Mouse (Mus musculus): ENCODE measurements around the gene A830031A19Rik. TPM values are rescaled to one million over a fixed set of nuclear protein-coding genes. Genes with fewer than 3 reads are reported as not detected.

A830031A19Rik gene
- polyA plus RNA-seq (2014; fragmentation: Nextera tagmentation; extraction: Ambion mirVana): not detected in 2 replicates

DNA sequence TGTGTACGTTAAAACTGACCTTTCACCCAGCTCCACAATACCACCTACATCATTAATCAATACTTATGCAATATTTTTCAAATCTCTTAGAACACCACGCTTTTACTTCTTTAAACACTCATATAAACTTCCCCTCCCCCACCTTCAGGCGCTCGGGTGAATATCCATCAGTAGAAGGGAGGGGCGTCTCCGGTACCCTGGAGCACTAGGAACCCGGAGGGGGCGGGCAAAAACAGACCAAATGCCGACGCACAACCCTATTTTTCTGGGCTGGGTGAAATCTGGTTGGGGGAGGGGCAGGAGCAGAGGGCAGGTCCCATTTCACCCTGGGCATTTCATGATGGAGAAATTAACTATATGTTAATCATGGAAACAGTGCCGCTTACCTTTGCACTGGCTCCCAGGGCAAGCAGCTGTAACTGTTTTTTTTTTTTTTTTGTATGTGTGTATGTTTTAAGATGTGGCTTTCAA lies at the start of gene A830031A19Rik:
TSS of gene A830031A19Rik (minus strand) at position 421 of the 471 bp plus-strand sequence.
- Histone ChIP-seq H3K4me1 (ENCODE audit: control insufficient read depth in 2 of 2, insufficient read depth in 2 of 2, low read length in 2 of 2) (peaks cover 3 to 10% of the 10 kb centered on the region in 2 experiments; a peak in 3 of 4 replicates), H3K4me3 (ENCODE audit: control insufficient read depth in 1 of 2, insufficient read depth in 1 of 2, low read depth in 1 of 2, low read length in 2 of 2) (peak within 1 kb of the TSS; percentile 65 to 95), H3K4me2 (ENCODE audit: low read length) (peak within 1 kb of the TSS; percentile 96), H3K9me3 (ENCODE audit: control insufficient read depth, low read length) (no peaks in the 10 kb centered on the region), H3K27me3 (ENCODE audit: control insufficient read depth, insufficient read depth, low read length) (peaks cover 26% of the 10 kb centered on the region), H3K27ac (replicated peaks in 1 of 2; ENCODE audit: control insufficient read depth in 1 of 2, insufficient read depth in 1 of 2, low read depth in 2 of 2, low read length in 2 of 2) (peak within 1 kb of the TSS in 1 of 2 experiments; percentile 95; a peak in 1 of 4 replicates), H3K36me3 (ENCODE audit: control insufficient read depth, insufficient read depth, low read length) (no peaks in the 10 kb centered on the region), H3K9ac (ENCODE audit: low read length) (peak within 1 kb of the TSS; percentile 87)
- WGBS: 1% methylated on average over 11 of the region's 11 CpGs
- ATAC-seq (ENCODE audit: insufficient number of reproducible peaks, insufficient read depth, low FRiP score, low read depth): no peak

DNA sequence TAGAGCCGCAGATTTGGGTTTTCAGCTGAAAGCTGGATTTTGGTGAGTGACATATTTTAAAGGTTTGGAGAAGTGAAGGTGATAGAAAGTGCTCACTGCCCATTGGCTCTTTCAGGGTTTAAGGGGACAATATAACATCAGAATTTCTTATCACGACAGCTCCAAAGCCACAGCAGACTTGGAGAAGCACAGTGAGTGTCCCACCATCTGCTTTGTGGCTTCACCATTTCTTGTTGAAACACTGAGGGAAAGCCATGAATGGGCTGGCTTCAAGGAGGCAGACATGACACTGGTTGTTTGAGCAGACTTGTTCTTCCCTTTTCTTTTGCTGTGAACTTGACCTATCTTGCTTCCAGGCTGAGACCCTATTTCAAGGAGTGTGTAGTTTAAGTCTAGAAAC lies 49.1 kb upstream of the A830031A19Rik start:
- H3K27ac ChIP-seq (replicated peaks in 1 of 2; ENCODE audit: control insufficient read depth in 1 of 2, insufficient read depth in 1 of 2, low read depth in 2 of 2, low read length in 2 of 2): no peak overlapping the region
- H3K36me3 ChIP-seq (ENCODE audit: control insufficient read depth, insufficient read depth, low read length): no peaks in the 10 kb centered on the region
- WGBS: 91% methylated on average over 2 of the region's 2 CpGs
- no peak for ATAC-seq (ENCODE audit: insufficient number of reproducible peaks, insufficient read depth, low FRiP score, low read depth)
- H3K9ac ChIP-seq (ENCODE audit: low read length): no peak overlapping the region
- H3K9me3 ChIP-seq (ENCODE audit: control insufficient read depth, low read length): no peaks in the 10 kb centered on the region
- no peak overlapping the region for H3K4me2 ChIP-seq (ENCODE audit: low read length)
- H3K4me1 ChIP-seq (ENCODE audit: control insufficient read depth in 2 of 2, insufficient read depth in 2 of 2, low read length in 2 of 2): peaks cover 14 to 25% of the 10 kb centered on the region in 2 experiments
- H3K27me3 ChIP-seq (ENCODE audit: control insufficient read depth, insufficient read depth, low read length): no peaks in the 10 kb centered on the region
- H3K4me3 ChIP-seq (ENCODE audit: control insufficient read depth in 1 of 2, insufficient read depth in 1 of 2, low read depth in 1 of 2, low read length in 2 of 2): no peak overlapping the region

DNA sequence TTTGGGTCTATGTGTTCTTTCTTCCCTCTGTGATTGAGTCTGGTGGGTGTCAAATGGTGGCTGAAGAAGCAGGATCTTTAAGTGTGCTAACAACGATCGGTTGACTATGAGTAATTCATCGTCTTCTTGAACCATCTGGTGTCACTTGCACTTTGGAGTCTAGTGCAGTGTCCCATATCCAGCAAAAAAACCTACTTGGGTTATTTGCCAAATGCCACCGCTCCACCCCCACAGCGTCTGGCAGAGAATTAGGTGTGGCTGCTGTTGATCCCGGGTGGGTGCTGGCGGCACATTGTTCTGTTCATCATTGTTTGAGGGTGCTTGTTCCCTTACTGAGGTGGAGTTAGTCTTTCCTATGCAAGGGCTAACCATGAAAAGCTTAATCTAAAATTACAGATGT lies 48.0 kb upstream of the A830031A19Rik start:
- H3K4me2 ChIP-seq (ENCODE audit: low read length): no peak overlapping the region
- 84% methylated on average over 7 of the region's 7 CpGs for WGBS

DNA sequence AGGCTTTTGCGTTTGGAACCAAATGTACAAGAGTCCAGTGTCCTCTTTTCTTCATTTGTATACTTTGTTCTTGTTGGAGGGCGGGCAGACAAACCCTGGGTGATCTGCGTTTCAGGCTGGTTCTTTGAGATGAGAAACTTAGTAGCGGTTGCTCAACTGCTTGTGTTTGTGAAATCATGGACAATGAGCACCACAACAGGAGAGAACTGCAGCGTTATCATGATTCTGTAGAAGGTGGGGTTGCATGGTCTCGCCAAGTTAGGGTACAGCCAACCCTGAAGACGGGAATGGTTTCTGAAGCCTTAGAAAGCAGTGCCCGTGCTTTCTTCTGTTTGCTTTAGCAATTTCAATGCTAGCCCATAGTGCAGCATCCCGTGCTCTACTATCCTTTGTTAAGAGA lies 46.3 kb upstream of the A830031A19Rik start:
- no peaks in the 10 kb centered on the region for H3K36me3 ChIP-seq (ENCODE audit: control insufficient read depth, insufficient read depth, low read length)
- peaks cover 7 to 17% of the 10 kb centered on the region in 2 experiments for H3K4me1 ChIP-seq (ENCODE audit: control insufficient read depth in 2 of 2, insufficient read depth in 2 of 2, low read length in 2 of 2)
- no peak for ATAC-seq (ENCODE audit: insufficient number of reproducible peaks, insufficient read depth, low FRiP score, low read depth)
- no peak overlapping the region for H3K4me2 ChIP-seq (ENCODE audit: low read length)
- no peaks in the 10 kb centered on the region for H3K9me3 ChIP-seq (ENCODE audit: control insufficient read depth, low read length)
- 94% methylated on average over 9 of the region's 9 CpGs for WGBS
- H3K9ac ChIP-seq (ENCODE audit: low read length): no peak overlapping the region
- H3K27ac ChIP-seq (replicated peaks in 1 of 2; ENCODE audit: control insufficient read depth in 1 of 2, insufficient read depth in 1 of 2, low read depth in 2 of 2, low read length in 2 of 2): no peak overlapping the region
- H3K4me3 ChIP-seq (ENCODE audit: control insufficient read depth in 1 of 2, insufficient read depth in 1 of 2, low read depth in 1 of 2, low read length in 2 of 2): no peak overlapping the region
- no peaks in the 10 kb centered on the region for H3K27me3 ChIP-seq (ENCODE audit: control insufficient read depth, insufficient read depth, low read length)

More for the DNA sequence above, 48.0 kb upstream of the A830031A19Rik start:
- H3K27ac ChIP-seq (replicated peaks in 1 of 2; ENCODE audit: control insufficient read depth in 1 of 2, insufficient read depth in 1 of 2, low read depth in 2 of 2, low read length in 2 of 2): no peak overlapping the region
- no peaks in the 10 kb centered on the region for H3K27me3 ChIP-seq (ENCODE audit: control insufficient read depth, insufficient read depth, low read length)
- H3K9ac ChIP-seq (ENCODE audit: low read length): no peak overlapping the region
- H3K36me3 ChIP-seq (ENCODE audit: control insufficient read depth, insufficient read depth, low read length): no peaks in the 10 kb centered on the region
- H3K4me1 ChIP-seq (ENCODE audit: control insufficient read depth in 2 of 2, insufficient read depth in 2 of 2, low read length in 2 of 2): peaks cover 10 to 22% of the 10 kb centered on the region in 2 experiments
- H3K4me3 ChIP-seq (ENCODE audit: control insufficient read depth in 1 of 2, insufficient read depth in 1 of 2, low read depth in 1 of 2, low read length in 2 of 2): no peak overlapping the region
- no peaks in the 10 kb centered on the region for H3K9me3 ChIP-seq (ENCODE audit: control insufficient read depth, low read length)
- no peak for ATAC-seq (ENCODE audit: insufficient number of reproducible peaks, insufficient read depth, low FRiP score, low read depth)

DNA sequence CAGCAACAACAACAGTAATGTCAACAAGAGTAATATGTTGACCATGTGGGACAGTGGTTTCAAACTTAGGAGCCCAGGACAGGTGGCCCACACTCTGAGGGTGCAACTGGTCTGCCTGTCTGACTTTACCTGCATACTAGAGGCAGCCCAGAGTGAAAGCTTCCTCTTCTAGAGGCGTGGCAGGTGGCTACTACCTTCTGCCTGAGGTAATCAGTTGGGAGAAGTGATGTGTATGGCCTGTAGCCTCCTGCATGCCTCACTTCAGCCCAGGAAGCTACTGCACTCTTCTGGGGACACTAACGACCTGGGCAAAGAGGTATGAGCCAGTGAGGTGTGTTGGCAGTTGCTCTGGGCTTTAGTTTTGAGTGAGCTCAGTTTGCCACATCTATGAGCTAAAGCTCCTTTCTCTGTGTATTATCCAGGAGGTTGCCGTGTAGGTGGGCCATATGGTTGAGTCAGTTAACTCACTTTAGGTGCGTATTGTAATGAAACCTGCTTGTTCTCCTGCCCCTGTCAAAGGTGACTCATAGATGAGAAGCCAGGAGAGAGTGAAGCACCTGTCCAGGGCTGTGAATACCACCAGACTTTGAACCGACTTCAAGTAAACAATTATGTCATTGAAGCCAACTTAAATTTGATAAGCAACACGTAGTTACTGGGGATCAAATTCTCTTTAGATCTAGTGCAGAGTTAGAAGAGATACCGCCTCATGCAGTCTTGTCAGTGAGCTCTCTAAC lies 41.9 kb upstream of the A830031A19Rik start:
- Histone ChIP-seq H3K4me1 (ENCODE audit: control insufficient read depth in 2 of 2, insufficient read depth in 2 of 2, low read length in 2 of 2) (peaks cover 20 to 28% of the 10 kb centered on the region in 2 experiments), H3K27ac (replicated peaks in 1 of 2; ENCODE audit: control insufficient read depth in 1 of 2, insufficient read depth in 1 of 2, low read depth in 2 of 2, low read length in 2 of 2) (no peak overlapping the region), H3K4me3 (ENCODE audit: control insufficient read depth in 1 of 2, insufficient read depth in 1 of 2, low read depth in 1 of 2, low read length in 2 of 2) (no peak overlapping the region), H3K9me3 (ENCODE audit: control insufficient read depth, low read length) (no peaks in the 10 kb centered on the region), H3K36me3 (ENCODE audit: control insufficient read depth, insufficient read depth, low read length) (no peaks in the 10 kb centered on the region), H3K9ac (ENCODE audit: low read length) (no peak overlapping the region), H3K4me2 (ENCODE audit: low read length) (no peak overlapping the region), H3K27me3 (ENCODE audit: control insufficient read depth, insufficient read depth, low read length) (no peaks in the 10 kb centered on the region)
- no peak for ATAC-seq (ENCODE audit: insufficient number of reproducible peaks, insufficient read depth, low FRiP score, low read depth)
- 71% methylated on average over 7 of the region's 7 CpGs for WGBS

DNA sequence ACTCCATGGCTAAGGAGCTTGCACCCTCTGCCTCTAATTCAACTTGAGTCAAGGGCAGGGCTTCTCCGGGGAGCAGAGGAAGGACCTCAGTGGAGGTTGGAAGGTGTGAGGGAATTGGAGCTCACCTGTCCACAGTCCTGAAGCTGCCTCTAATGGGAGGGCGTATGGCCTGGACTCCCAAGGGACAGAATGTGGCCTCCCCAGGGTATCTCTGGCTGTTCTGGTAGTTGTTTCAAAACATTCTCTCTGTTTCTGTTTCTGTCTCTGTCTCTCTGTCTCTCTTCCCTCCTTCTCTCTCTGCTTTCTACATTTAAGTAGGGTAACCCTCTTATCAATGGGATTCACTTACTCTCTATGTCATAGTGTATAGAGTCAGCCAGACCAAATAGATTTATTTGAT lies 41.2 kb upstream of the A830031A19Rik start:
- no peak overlapping the region for H3K9ac ChIP-seq (ENCODE audit: low read length)
- H3K4me2 ChIP-seq (ENCODE audit: low read length): no peak overlapping the region
- H3K36me3 ChIP-seq (ENCODE audit: control insufficient read depth, insufficient read depth, low read length): no peaks in the 10 kb centered on the region
- no peak for ATAC-seq (ENCODE audit: insufficient number of reproducible peaks, insufficient read depth, low FRiP score, low read depth)
- H3K27me3 ChIP-seq (ENCODE audit: control insufficient read depth, insufficient read depth, low read length): no peaks in the 10 kb centered on the region
- no peak overlapping the region for H3K4me3 ChIP-seq (ENCODE audit: control insufficient read depth in 1 of 2, insufficient read depth in 1 of 2, low read depth in 1 of 2, low read length in 2 of 2)
- H3K4me1 ChIP-seq (ENCODE audit: control insufficient read depth in 2 of 2, insufficient read depth in 2 of 2, low read length in 2 of 2): peaks cover 20 to 29% of the 10 kb centered on the region in 2 experiments
- 100% methylated on average over 2 of the region's 2 CpGs for WGBS
- H3K27ac ChIP-seq (replicated peaks in 1 of 2; ENCODE audit: control insufficient read depth in 1 of 2, insufficient read depth in 1 of 2, low read depth in 2 of 2, low read length in 2 of 2): no peak overlapping the region
- H3K9me3 ChIP-seq (ENCODE audit: control insufficient read depth, low read length): no peaks in the 10 kb centered on the region

DNA sequence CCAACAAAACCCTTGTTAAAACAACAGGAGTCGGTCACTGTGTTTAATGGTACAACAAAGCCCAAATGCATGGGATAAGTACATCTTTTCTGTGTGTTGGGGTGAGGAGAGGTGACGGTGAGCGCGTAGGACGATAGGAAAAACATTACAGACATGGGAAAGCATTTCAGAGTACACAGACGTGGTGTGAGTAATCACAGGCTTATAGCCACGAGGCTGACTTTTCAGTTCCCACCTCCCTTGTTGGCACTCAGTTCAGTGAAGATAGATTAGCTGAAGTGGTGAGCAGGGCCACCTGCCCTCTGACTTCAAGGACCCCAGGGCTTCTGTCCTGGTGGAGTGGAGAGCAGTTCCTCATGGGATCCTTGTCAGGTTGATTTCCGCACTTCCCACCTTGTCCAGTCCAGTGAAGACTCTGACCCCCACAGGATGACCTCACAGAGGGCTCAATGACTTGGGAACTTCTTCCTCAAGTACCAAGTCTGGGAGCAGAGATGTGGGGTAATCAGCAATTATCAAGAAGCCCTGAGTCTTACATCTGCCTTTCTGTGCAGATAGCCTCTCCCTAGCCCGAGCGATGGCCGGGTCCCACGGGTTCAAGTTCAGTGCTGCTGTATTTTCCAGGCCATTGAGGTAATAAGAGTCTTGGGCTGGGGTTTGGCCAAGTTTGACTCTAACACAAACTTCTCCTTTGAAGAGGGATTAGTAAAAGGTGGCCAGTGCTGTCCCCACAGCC lies 40.3 kb upstream of the A830031A19Rik start:
- Histone ChIP-seq H3K27ac (replicated peaks in 1 of 2; ENCODE audit: control insufficient read depth in 1 of 2, insufficient read depth in 1 of 2, low read depth in 2 of 2, low read length in 2 of 2) (peak overlapping the region; percentile 63 to 79), H3K36me3 (ENCODE audit: control insufficient read depth, insufficient read depth, low read length) (no peaks in the 10 kb centered on the region), H3K9me3 (ENCODE audit: control insufficient read depth, low read length) (no peaks in the 10 kb centered on the region), H3K4me1 (ENCODE audit: control insufficient read depth in 2 of 2, insufficient read depth in 2 of 2, low read length in 2 of 2) (peaks cover 24 to 38% of the 10 kb centered on the region in 2 experiments), H3K4me3 (ENCODE audit: control insufficient read depth in 1 of 2, insufficient read depth in 1 of 2, low read depth in 1 of 2, low read length in 2 of 2) (no peak overlapping the region), H3K4me2 (ENCODE audit: low read length) (no peak overlapping the region), H3K9ac (ENCODE audit: low read length) (no peak overlapping the region), H3K27me3 (ENCODE audit: control insufficient read depth, insufficient read depth, low read length) (no peaks in the 10 kb centered on the region)
- peak; percentile 40 for ATAC-seq (ENCODE audit: insufficient number of reproducible peaks, insufficient read depth, low FRiP score, low read depth)
- WGBS: 34% methylated on average over 12 of the region's 12 CpGs

Measured in heart, embryonic 14.5 days (tissue).